Mouse (Mus musculus) embryonic fibroblast, embryonic 13.5 days (primary cell): ENCODE results near the gene B9d1.

ENCODE experiments used
- CTCF ChIP-seq: IDR thresholded peaks from 2 replicates; pipeline ENCODE4 v1.5.1; 2011; ENCODE audit warnings: mild to moderate bottlenecking, control low read depth, low read length, moderate library complexity, borderline replicate concordance; ENCODE audit not compliant: insufficient read depth
- POLR2A ChIP-seq: IDR thresholded peaks from 2 replicates; pipeline ENCODE4 v1.6.1; 2011; ENCODE audit warnings: low read depth, mild to moderate bottlenecking, control low read depth, low read length, moderate library complexity

DNA sequence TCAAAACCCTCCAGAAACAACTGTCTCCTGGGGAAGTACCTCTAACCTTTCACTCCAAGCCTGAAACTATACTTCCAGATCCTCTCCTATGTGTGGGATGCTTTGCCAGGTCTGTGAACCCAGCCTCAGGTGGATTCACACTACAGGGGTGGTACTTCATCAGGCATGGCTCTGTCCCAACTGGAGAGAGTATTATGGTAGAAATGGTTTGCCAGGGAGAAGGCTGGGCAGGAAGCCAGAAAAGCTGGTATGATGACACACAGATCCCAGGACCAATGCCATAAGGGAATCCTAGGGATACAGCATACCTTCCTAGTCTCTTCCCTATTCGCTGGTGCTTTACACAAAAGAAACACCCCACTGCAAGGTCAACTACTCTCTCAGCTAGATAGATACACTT lies 21.9 kb downstream of the B9d1 start:
- no peak for TF ChIP-seq POLR2A
- TF ChIP-seq CTCF, result no peak
